Mouse (Mus musculus): ENCODE data around the gene Dnajc22. TPM values are rescaled to one million over a fixed set of nuclear protein-coding genes. Genes with fewer than 3 reads are reported as not detected.

Dnajc22 gene
- polyA plus RNA-seq, 1 experiment from 2014 or later: 8.0 TPM

DNA sequence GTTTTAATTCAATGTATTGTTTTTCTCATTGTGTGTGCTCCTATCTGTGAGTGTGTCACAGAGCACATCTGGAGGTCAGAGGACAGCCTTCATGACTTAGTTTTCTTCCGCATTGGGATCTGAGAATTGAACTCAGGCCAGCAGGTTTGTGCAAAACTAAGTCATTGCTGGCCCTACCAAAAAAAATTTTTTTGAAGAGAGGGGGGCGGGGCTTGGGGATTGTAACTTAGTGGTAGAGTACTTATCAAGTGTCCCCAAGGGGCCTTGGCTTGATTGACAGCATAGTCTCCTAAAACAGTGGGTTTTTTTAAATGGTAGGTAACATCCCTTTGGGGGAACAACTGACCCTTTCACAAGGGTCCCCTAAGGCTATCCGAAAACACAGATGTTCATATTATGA is 18.2 kb downstream of the Dnajc22 start:
- H3K4me3 ChIP-seq (ENCODE audit: low read length): no peak overlapping the region
- no peak overlapping the region for H3K4me2 ChIP-seq (replicated peaks; ENCODE audit: low read depth, low read length)
- 0 out of 2 replicates have a peak, but pooled peaks cover 5% of the 10 kb centered on the region for H3K4me1 ChIP-seq (ENCODE audit: insufficient read depth, low read length)
- no peak overlapping the region for H3K9ac ChIP-seq (replicated peaks; ENCODE audit: low read length)
- no peak overlapping the region for H3K27ac ChIP-seq (ENCODE audit: low read length)
- no peaks in the 10 kb centered on the region for H3K36me3 ChIP-seq (ENCODE audit: insufficient read depth, low read length)
- no peaks in the 10 kb centered on the region for H3K27me3 ChIP-seq (ENCODE audit: insufficient read depth, low read length)
- 0 out of 2 replicates have a peak, but pooled peaks cover 1% of the 10 kb centered on the region for H3K9me3 ChIP-seq (ENCODE audit: low read length)
- ATAC-seq (ENCODE audit: low FRiP score, low TSS enrichment): no peak
- 90% methylated on average over 3 of the region's 3 CpGs for WGBS

DNA sequence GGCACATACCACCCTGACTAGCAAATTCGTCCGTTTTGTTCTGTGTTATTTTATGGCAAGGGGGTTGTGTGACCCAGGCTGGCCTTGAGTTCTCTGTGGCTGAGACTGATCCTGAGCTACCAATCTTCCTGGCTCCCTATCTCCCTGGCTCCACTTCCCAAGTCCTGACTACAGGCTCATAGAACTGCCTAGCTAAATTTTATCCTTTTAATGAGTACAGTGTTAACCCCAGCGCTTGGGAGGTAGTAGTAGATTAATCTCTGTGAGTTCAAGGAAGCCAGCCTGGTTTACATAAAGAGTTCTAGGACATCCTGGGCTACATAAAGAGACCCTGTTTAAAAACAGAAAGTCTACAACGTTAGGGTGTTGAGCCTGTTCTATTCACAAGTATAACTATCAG is 18.8 kb downstream of the Dnajc22 start:
- WGBS: 36% methylated on average over 4 of the region's 4 CpGs
- ATAC-seq (ENCODE audit: low FRiP score, low TSS enrichment): no peak
- no peaks in the 10 kb centered on the region for H3K9me3 ChIP-seq (ENCODE audit: low read length)

DNA sequence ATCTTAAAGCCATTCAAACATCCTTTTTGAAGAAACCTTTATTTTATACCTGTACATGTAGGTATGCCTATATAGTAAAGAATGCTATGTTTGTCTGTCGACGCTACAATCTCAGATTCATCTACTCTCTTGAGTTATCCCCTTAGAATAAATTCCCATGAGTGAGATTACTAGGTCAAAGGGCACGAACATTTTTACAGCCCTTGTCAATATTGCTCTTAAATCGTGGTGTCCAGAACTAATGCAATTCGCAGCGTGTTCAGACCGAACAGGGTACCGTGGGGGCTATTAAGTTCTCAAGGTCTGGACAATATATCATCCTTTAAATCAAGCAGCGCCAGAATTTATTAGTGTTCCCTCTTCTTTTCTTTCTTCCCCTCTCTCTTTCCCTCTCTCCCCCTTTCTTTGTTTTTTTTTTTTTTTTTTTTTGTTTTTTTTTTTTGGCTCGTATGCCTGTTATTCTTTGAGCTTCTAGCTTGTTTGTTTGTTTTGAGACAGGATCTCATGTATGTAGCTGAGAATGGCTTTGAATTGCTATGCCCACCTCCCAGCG is 19.9 kb downstream of the Dnajc22 start:
- Histone ChIP-seq H3K27me3 (ENCODE audit: insufficient read depth, low read length) (no peaks in the 10 kb centered on the region), H3K27ac (ENCODE audit: low read length) (no peak overlapping the region), H3K9me3 (ENCODE audit: low read length) (no peaks in the 10 kb centered on the region), H3K36me3 (ENCODE audit: insufficient read depth, low read length) (no peaks in the 10 kb centered on the region), H3K9ac (replicated peaks; ENCODE audit: low read length) (no peak overlapping the region), H3K4me3 (ENCODE audit: low read length) (peak overlapping the region; percentile 14; the same call in 1 of the 2 replicates), H3K4me2 (replicated peaks; ENCODE audit: low read depth, low read length) (peak overlapping the region; percentile 42), H3K4me1 (ENCODE audit: insufficient read depth, low read length) (peaks cover 11% of the 10 kb centered on the region; the same call in 1 of the 2 replicates)
- no peak for ATAC-seq (ENCODE audit: low FRiP score, low TSS enrichment)
- 28% methylated on average over 11 of the region's 11 CpGs for WGBS

More for the DNA sequence above, 18.8 kb downstream of the Dnajc22 start:
- no peak overlapping the region for H3K4me2 ChIP-seq (replicated peaks; ENCODE audit: low read depth, low read length)
- H3K27me3 ChIP-seq (ENCODE audit: insufficient read depth, low read length): no peaks in the 10 kb centered on the region
- no peak overlapping the region for H3K27ac ChIP-seq (ENCODE audit: low read length)
- no peaks in the 10 kb centered on the region for H3K36me3 ChIP-seq (ENCODE audit: insufficient read depth, low read length)
- H3K9ac ChIP-seq (replicated peaks; ENCODE audit: low read length): no peak overlapping the region
- H3K4me3 ChIP-seq (ENCODE audit: low read length): no peak overlapping the region
- H3K4me1 ChIP-seq (ENCODE audit: insufficient read depth, low read length): peaks cover 11% of the 10 kb centered on the region; the same call in 1 of the 2 replicates

DNA sequence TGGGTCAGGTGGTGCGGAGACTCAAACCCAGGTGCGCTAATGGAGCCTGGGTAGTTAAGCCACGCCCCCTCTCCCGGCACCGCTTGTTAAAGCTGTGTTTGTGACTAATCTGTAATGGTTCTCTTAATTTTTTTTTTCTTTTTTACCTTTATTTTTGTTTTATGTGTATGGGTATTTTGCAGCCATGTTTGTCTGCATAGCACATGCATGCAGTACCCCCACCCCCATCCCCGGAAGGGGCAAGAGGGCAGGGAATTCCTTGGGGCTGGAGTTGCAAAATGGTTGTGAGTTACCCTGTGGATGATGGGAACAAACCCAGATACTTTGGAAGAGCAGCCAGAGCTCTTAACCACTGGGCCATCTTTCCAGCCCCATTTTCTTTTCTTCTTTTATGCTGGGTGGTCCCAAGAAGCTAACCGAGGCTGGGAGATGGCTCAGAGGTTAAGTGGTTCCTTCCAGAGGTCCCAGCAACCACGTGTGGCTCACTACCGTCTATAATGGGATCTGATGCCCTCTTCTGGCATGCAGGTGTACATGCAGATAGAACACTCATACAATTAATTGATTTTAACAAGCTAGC is 20.5 kb downstream of the Dnajc22 start:
- Histone ChIP-seq H3K9me3 (ENCODE audit: low read length) (no peaks in the 10 kb centered on the region), H3K4me3 (ENCODE audit: low read length) (peak overlapping the region; percentile 14; the same call in 1 of the 2 replicates), H3K27me3 (ENCODE audit: insufficient read depth, low read length) (no peaks in the 10 kb centered on the region), H3K36me3 (ENCODE audit: insufficient read depth, low read length) (no peaks in the 10 kb centered on the region), H3K27ac (ENCODE audit: low read length) (no peak overlapping the region), H3K9ac (replicated peaks; ENCODE audit: low read length) (no peak overlapping the region), H3K4me1 (ENCODE audit: insufficient read depth, low read length) (peaks cover 11% of the 10 kb centered on the region; the same call in 1 of the 2 replicates), H3K4me2 (replicated peaks; ENCODE audit: low read depth, low read length) (peak overlapping the region; percentile 42)
- ATAC-seq (ENCODE audit: low FRiP score, low TSS enrichment): no peak
- WGBS: 10% methylated on average over 9 of the region's 9 CpGs

DNA sequence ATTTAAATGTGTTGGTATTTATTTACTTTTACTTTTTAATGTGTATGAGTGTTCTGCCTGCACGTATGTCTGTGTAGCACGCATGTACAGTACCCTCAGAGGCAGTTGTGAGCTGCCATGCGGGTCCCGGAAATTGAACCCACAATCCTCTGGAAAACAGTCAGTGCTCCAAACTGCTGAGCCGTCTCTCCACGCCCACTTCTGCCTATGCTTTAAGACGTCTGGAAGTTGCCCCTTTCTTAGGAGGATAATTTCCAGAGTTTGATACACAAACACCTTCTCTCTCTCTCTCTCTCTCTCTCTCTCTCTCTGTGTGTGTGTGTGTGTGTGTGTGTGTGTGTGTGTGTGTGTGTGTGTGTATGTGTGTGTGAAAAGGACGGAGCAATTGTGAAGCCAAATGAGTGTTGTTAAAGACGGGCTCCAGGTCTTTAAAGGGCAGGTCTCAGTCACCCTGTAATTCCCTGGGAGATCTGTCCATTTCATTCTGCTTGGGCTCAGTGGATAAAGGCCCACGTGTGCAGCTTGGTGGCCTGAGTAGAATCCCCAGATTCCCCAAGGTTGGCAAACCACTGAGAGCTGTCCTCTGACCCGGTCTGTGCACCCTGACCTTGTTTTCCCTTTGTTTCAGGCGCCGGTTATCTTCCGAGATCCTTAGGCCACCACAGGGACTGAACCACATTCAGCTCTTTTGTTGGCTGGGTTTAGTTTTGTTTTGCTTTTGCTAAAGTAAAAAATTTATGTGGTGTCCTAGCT is 21.5 kb downstream of the Dnajc22 start:
- Histone ChIP-seq H3K4me1 (ENCODE audit: insufficient read depth, low read length) (peaks cover 11% of the 10 kb centered on the region; the same call in 1 of the 2 replicates), H3K36me3 (ENCODE audit: insufficient read depth, low read length) (no peaks in the 10 kb centered on the region), H3K27me3 (ENCODE audit: insufficient read depth, low read length) (no peaks in the 10 kb centered on the region), H3K9me3 (ENCODE audit: low read length) (no peaks in the 10 kb centered on the region), H3K4me2 (replicated peaks; ENCODE audit: low read depth, low read length) (no peak overlapping the region), H3K4me3 (ENCODE audit: low read length) (no peak overlapping the region), H3K27ac (ENCODE audit: low read length) (no peak overlapping the region), H3K9ac (replicated peaks; ENCODE audit: low read length) (no peak overlapping the region)
- 49% methylated on average over 14 of the region's 14 CpGs for WGBS
- no peak for ATAC-seq (ENCODE audit: low FRiP score, low TSS enrichment)

DNA sequence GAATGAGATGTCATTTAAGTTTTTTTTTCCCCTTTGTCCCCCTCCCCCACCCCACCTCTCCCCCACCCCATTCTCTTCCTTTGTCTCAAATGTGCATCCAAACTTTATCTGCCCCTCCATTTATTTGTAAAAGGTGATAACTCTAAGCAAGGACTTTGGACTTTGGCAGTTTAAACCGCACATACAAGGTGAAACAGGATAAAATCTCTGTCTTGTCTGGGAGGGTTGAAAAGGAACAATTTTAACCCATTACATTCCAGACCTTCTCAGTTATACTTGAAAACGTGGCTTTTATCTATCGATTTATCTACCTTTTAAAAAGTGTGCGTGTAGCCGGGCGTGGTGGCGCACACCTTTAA is 22.1 kb downstream of the Dnajc22 start:
- ATAC-seq (ENCODE audit: low FRiP score, low TSS enrichment): no peak
- Histone ChIP-seq H3K9me3 (ENCODE audit: low read length) (no peaks in the 10 kb centered on the region), H3K27me3 (ENCODE audit: insufficient read depth, low read length) (no peaks in the 10 kb centered on the region), H3K9ac (replicated peaks; ENCODE audit: low read length) (no peak overlapping the region), H3K4me3 (ENCODE audit: low read length) (no peak overlapping the region), H3K4me2 (replicated peaks; ENCODE audit: low read depth, low read length) (no peak overlapping the region), H3K27ac (ENCODE audit: low read length) (no peak overlapping the region), H3K4me1 (ENCODE audit: insufficient read depth, low read length) (peaks cover 11% of the 10 kb centered on the region; the same call in 1 of the 2 replicates), H3K36me3 (ENCODE audit: insufficient read depth, low read length) (no peaks in the 10 kb centered on the region)
- WGBS: 75% methylated on average over 7 of the region's 7 CpGs

DNA sequence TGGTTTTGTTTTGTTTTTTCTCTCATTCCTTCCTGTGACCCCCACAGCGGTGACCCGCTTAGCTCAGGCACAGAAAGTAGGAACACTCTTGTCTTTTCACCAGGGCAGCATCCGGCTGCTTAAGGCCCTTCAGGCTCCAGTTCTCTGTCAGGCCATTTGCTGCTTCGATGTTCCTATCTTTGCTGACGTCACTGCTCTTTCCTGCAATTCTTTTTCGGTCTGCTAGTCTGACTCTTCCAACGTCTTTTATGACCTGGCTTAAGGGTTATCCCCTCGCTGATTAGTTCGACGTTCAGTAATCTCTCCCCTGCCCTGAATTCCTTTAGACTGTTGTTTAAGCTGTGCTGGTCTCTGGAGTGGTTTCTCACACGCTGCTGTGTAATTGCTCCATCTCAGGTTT is 23.6 kb downstream of the Dnajc22 start:
- no peak for ATAC-seq (ENCODE audit: low FRiP score, low TSS enrichment)
- 18% methylated on average over 11 of the region's 11 CpGs for WGBS
- Histone ChIP-seq H3K4me3 (ENCODE audit: low read length) (no peak overlapping the region), H3K36me3 (ENCODE audit: insufficient read depth, low read length) (no peaks in the 10 kb centered on the region), H3K27ac (ENCODE audit: low read length) (peak overlapping the region; percentile 43; the same call in 1 of the 2 replicates), H3K9me3 (ENCODE audit: low read length) (no peaks in the 10 kb centered on the region), H3K4me1 (ENCODE audit: insufficient read depth, low read length) (peaks cover 15% of the 10 kb centered on the region; the same call in 1 of the 2 replicates), H3K4me2 (replicated peaks; ENCODE audit: low read depth, low read length) (no peak overlapping the region), H3K27me3 (ENCODE audit: insufficient read depth, low read length) (no peaks in the 10 kb centered on the region), H3K9ac (replicated peaks; ENCODE audit: low read length) (0 out of 2 replicates have a peak overlapping the region, but pooled peaks have one; percentile 22)

DNA sequence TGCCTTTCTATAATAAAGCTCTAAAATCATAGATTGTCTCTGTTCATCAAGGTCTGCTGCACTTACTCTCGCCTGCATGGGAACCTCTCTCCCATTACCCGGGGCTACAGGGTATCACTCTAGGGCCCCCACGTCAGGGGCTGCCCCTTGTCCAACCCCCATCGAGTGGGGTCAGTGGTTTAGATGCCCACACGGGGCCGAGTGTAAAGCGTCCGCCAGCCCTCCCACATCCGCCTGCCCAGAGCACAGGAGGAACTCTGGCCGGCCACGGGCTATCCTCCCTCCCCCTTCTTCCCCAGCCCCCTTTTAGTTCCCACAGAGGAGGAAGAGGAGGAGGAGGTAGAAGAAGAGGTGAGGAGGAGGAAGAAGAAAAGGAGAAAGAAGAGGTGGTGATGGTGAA is 27.8 kb downstream of the Dnajc22 start:
- Histone ChIP-seq H3K4me3 (ENCODE audit: low read length) (no peak overlapping the region), H3K27ac (ENCODE audit: low read length) (peak overlapping the region; percentile 38; the same call in 1 of the 2 replicates), H3K36me3 (ENCODE audit: insufficient read depth, low read length) (no peaks in the 10 kb centered on the region), H3K4me2 (replicated peaks; ENCODE audit: low read depth, low read length) (peak overlapping the region; percentile 32; the same call in 1 of the 2 replicates), H3K4me1 (ENCODE audit: insufficient read depth, low read length) (peaks cover 15% of the 10 kb centered on the region; the same call in 1 of the 2 replicates), H3K27me3 (ENCODE audit: insufficient read depth, low read length) (no peaks in the 10 kb centered on the region), H3K9me3 (ENCODE audit: low read length) (no peaks in the 10 kb centered on the region), H3K9ac (replicated peaks; ENCODE audit: low read length) (peak overlapping the region; percentile 46; the same call in 1 of the 2 replicates)
- peak; percentile 86 for ATAC-seq (ENCODE audit: low FRiP score, low TSS enrichment)
- WGBS: 4% methylated on average over 11 of the region's 11 CpGs

DNA sequence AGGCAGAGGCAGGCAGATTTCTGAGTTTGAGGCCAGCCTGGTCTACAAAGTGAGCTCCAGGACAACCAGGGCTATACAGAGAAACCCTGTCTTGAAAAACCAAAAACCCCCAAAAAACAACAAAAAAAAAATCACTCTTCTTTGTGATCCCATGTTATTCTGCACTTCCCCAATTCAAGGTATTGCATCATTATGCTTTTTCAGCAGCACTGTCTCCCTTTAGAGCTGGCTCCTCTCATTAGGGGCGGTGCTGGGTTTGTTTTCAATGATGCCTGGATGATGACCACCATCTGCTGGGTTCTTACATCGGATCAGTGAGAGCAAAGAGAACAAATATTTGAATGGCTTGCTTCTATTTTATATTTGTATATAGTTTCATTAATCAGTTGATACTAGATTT is 29.7 kb downstream of the Dnajc22 start:
- H3K4me2 ChIP-seq (replicated peaks; ENCODE audit: low read depth, low read length): no peak overlapping the region
- no peaks in the 10 kb centered on the region for H3K9me3 ChIP-seq (ENCODE audit: low read length)
- H3K27me3 ChIP-seq (ENCODE audit: insufficient read depth, low read length): no peaks in the 10 kb centered on the region
- ATAC-seq (ENCODE audit: low FRiP score, low TSS enrichment): no peak
- WGBS: 43% methylated on average over 2 of the region's 2 CpGs
- no peak overlapping the region for H3K9ac ChIP-seq (replicated peaks; ENCODE audit: low read length)
- no peak overlapping the region for H3K27ac ChIP-seq (ENCODE audit: low read length)
- H3K4me3 ChIP-seq (ENCODE audit: low read length): no peak overlapping the region
- peaks cover 11% of the 10 kb centered on the region for H3K4me1 ChIP-seq (ENCODE audit: insufficient read depth, low read length)
- H3K36me3 ChIP-seq (ENCODE audit: insufficient read depth, low read length): no peaks in the 10 kb centered on the region

Measured in kidney, embryonic 16.5 days (tissue).